Mouse (Mus musculus) gonadal fat pad, adult 2 months (tissue): ENCODE results near the gene Zfp683. TPM values are rescaled to one million over a fixed set of nuclear protein-coding genes. Genes with fewer than 3 reads are reported as not detected.
A peak's percentile ranks its signal among the peaks of the same experiment; 100 is the strongest.

ENCODE experiments used
- DNase-seq: peaks from one replicate; pipeline ENCODE4 v3.0.0-alpha.2; 2012; ENCODE audit warnings: low read depth
- polyA plus RNA-seq: library from polyadenylated mRNA; depleted of rRNA; stranded (reverse); fragments of >200 nt; gene quantifications from 2 replicates; pipeline ENCODE4 v1.2.3, GENCODE M21; 2012; rRNA removed

The Zfp683 gene
- 0.42 and 0.84 TPM in 2 replicates for polyA plus RNA-seq

- DNase-seq: no peak
These were observed at the start of gene Zfp683 for GRCm38 (mm10) chr4:134053538-134053937. Zfp683 (plus strand) TSS chr4:134053838.

- no peak for DNase-seq
These were observed 47.9 kb upstream of the Zfp683 start for GRCm38 (mm10) chr4:134005581-134006358.

- DNase-seq: no peak
These were observed 46.8 kb upstream of the Zfp683 start for GRCm38 (mm10) chr4:134006845-134007244.

GRCm38 (mm10) chr4:134009709-134010108 is 43.9 kb upstream of the Zfp683 start:
- no peak for DNase-seq

- DNase-seq: no peak
These were observed 41.9 kb upstream of the Zfp683 start for GRCm38 (mm10) chr4:134011450-134012414.

GRCm38 (mm10) chr4:134012858-134013528 is 40.6 kb upstream of the Zfp683 start:
- no peak for DNase-seq

- no peak for DNase-seq
These were observed 37.4 kb upstream of the Zfp683 start for GRCm38 (mm10) chr4:134016208-134016607.

- DNase-seq: no peak
These were observed 36.9 kb upstream of the Zfp683 start for GRCm38 (mm10) chr4:134016767-134017166.

- peak; percentile 36 for DNase-seq
These were observed 36.3 kb upstream of the Zfp683 start for GRCm38 (mm10) chr4:134017201-134017865.

- no peak for DNase-seq
These were observed 35.4 kb upstream of the Zfp683 start for GRCm38 (mm10) chr4:134018038-134018778.

GRCm38 (mm10) chr4:134018779-134019145 is 34.9 kb upstream of the Zfp683 start, which contains the start of gene Lin28a:
Lin28a (minus strand) TSS chr4:134018841.
- no peak for DNase-seq

- no peak for DNase-seq
These were observed 34.4 kb upstream of the Zfp683 start for GRCm38 (mm10) chr4:134019210-134019609.

GRCm38 (mm10) chr4:134019641-134020351 is 33.8 kb upstream of the Zfp683 start:
- no peak for DNase-seq

GRCm38 (mm10) chr4:134020621-134021020 is 33.0 kb upstream of the Zfp683 start:
- DNase-seq: no peak

GRCm38 (mm10) chr4:134025802-134026201 is 27.8 kb upstream of the Zfp683 start:
- no peak for DNase-seq

GRCm38 (mm10) chr4:134035953-134036352 is 17.7 kb upstream of the Zfp683 start:
- DNase-seq: no peak

GRCm38 (mm10) chr4:134041317-134042123 is 12.1 kb upstream of the Zfp683 start:
- no peak for DNase-seq

- DNase-seq: no peak
These were observed 10.6 kb upstream of the Zfp683 start for GRCm38 (mm10) chr4:134043041-134043440.

GRCm38 (mm10) chr4:134047648-134048047 is 6.0 kb upstream of the Zfp683 start:
- DNase-seq: no peak
